Mouse (Mus musculus) CH12.LX (cell line): ENCODE results near the gene Gucy2e.
A peak's percentile ranks its signal among the peaks of the same experiment; 100 is the strongest.

Experiments
- CTCF ChIP-seq, 2 experiments: IDR thresholded peaks in 1 of 2; conservative IDR thresholded peaks in 1 of 2; 2 replicates each; pipeline ENCODE4 v1.5.1; 2011 to 2012; ENCODE audit warnings: low read depth in 2 of 2, low read length in 2 of 2, improper control_type of control experiment in 1 of 2, inconsistent platforms in 1 of 2, mild to moderate bottlenecking in 1 of 2, moderate library complexity in 1 of 2
- ELF1 ChIP-seq: IDR thresholded peaks from 2 replicates; pipeline ENCODE4 v1.6.1; 2014; ENCODE audit warnings: low read depth, mild to moderate bottlenecking, inconsistent platforms, low read length, improper control_type of control experiment
- EP300 ChIP-seq: IDR thresholded peaks from 2 replicates; pipeline ENCODE4 v1.6.1; 2011; ENCODE audit warnings: low read length, improper control_type of control experiment
- GABPA ChIP-seq: IDR thresholded peaks from 2 replicates; pipeline ENCODE4 v1.6.1; 2012; ENCODE audit warnings: low read depth, low read length, improper control_type of control experiment, inconsistent platforms; ENCODE audit not compliant: insufficient replicate concordance
- HCFC1 ChIP-seq: IDR thresholded peaks from 2 replicates; pipeline ENCODE4 v1.6.1; 2012; ENCODE audit warnings: low read depth, mild to moderate bottlenecking, inconsistent platforms, low read length, improper control_type of control experiment
- KAT2A ChIP-seq: IDR thresholded peaks from 2 replicates; pipeline ENCODE4 v1.6.1; 2012; ENCODE audit warnings: low read length, improper control_type of control experiment, inconsistent platforms; ENCODE audit not compliant: insufficient replicate concordance
- MAFK ChIP-seq: IDR thresholded peaks from 2 replicates; pipeline ENCODE4 v1.6.1; 2011; ENCODE audit warnings: low read length, improper control_type of control experiment; ENCODE audit not compliant: insufficient replicate concordance
- MYC ChIP-seq: IDR thresholded peaks from 2 replicates; pipeline ENCODE4 v1.6.1; 2011; ENCODE audit warnings: low read depth, mild to moderate bottlenecking, improper control_type of control experiment, low read length
- NELFE ChIP-seq: IDR thresholded peaks from 2 replicates; pipeline ENCODE4 v1.6.1; 2011; ENCODE audit warnings: low read depth, low read length, improper control_type of control experiment
- NRF1 ChIP-seq: IDR thresholded peaks from 2 replicates; pipeline ENCODE4 v1.6.1; 2014; ENCODE audit warnings: low read depth, mild to moderate bottlenecking, inconsistent platforms, low read length, improper control_type of control experiment, moderate library complexity
- POLR2A ChIP-seq: IDR thresholded peaks from 2 replicates; pipeline ENCODE4 v1.6.1; 2011; ENCODE audit warnings: low read depth, mild to moderate bottlenecking, improper control_type of control experiment, low read length
- RCOR1 ChIP-seq: conservative IDR thresholded peaks from 2 replicates; pipeline ENCODE4 v1.6.1; 2012; ENCODE audit warnings: low read depth, mild to moderate bottlenecking, inconsistent platforms, low read length, improper control_type of control experiment
- USF1 ChIP-seq: IDR thresholded peaks from 2 replicates; pipeline ENCODE4 v1.6.1; 2014; ENCODE audit warnings: low read depth, mild to moderate bottlenecking, inconsistent platforms, low read length, improper control_type of control experiment
- ZMIZ1 ChIP-seq: IDR thresholded peaks from 2 replicates; pipeline ENCODE4 v1.6.1; 2012; ENCODE audit warnings: low read depth, mild to moderate bottlenecking, inconsistent platforms, low read length, improper control_type of control experiment

DNA sequence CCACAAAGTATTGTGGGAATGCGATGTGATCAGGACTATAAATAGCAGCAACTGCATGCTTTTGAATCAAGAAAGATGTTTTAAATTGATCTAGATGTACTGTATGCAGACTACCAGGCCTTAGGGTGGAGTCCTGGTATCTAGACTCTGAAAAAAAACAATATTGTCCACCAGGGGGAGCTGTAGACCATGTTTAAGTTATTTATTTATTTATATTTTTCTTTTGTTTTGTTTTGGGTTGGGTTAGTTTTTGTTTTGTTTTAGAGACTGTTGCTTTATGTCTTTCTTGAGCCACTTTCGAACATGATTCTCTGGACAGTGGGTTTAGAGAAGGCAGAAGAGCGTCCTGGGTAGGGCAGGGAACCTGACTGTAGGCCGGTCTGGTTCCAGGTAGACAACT lies 21.0 kb upstream of the Gucy2e start:
- TF ChIP-seq POLR2A (no peak), ZMIZ1 (no peak), CTCF (conservative IDR thresholded peaks at IDR 0.05 in 1 of 2, IDR thresholded peaks at IDR 0.05 in 1 of 2; ENCODE audit: low read depth in 2 of 2, low read length in 2 of 2) (peak in 1 of 2 experiments; percentile 90; a peak in 3 of 4 replicates), KAT2A (no peak), MAFK (no peak), NELFE (no peak; the same call in 1 of the 2 replicates), GABPA (no peak), EP300 (no peak), USF1 (no peak), RCOR1 (no peak), MYC (no peak), ELF1 (no peak), HCFC1 (no peak), NRF1 (no peak)
